Mouse (Mus musculus) testis, adult 2 months (tissue): Measurements from ENCODE around the gene Pip5k1a. TPM values are rescaled to one million over a fixed set of nuclear protein-coding genes. Genes with fewer than 3 reads are reported as not detected.

Experiments
- H3K27ac ChIP-seq: fragments of 200-500 bp; 2 replicates; pipeline ENCODE4 v1.5.1; 2012; ENCODE audit warnings: low read depth, low read length; ENCODE audit not compliant: control insufficient read depth, insufficient read depth
- H3K27me3 ChIP-seq: fragments of 200-500 bp; 2 replicates; pipeline ENCODE4 v1.6.1; 2012; ENCODE audit warnings: mild to moderate bottlenecking, low read length, moderate library complexity; ENCODE audit not compliant: control insufficient read depth, insufficient read depth
- H3K36me3 ChIP-seq: fragments of 200-500 bp; 2 replicates; pipeline ENCODE4 v1.6.1; 2012; ENCODE audit warnings: mild to moderate bottlenecking, low read length; ENCODE audit not compliant: control insufficient read depth, insufficient read depth
- H3K4me1 ChIP-seq: fragments of 200-500 bp; 2 replicates; pipeline ENCODE4 v1.6.1; 2012; ENCODE audit warnings: low read length; ENCODE audit not compliant: control insufficient read depth, insufficient read depth
- H3K4me3 ChIP-seq: fragments of 200-500 bp; 2 replicates; pipeline ENCODE4 v1.5.1; 2012; ENCODE audit warnings: low read depth, mild to moderate bottlenecking, low read length, moderate library complexity, mixed read lengths; ENCODE audit not compliant: control insufficient read depth
- CTCF ChIP-seq: fragments of 200-500 bp; IDR thresholded peaks from 2 replicates; pipeline ENCODE4 v1.5.1; 2012; ENCODE audit warnings: low read depth, mild to moderate bottlenecking, inconsistent platforms, low read length, moderate library complexity; ENCODE audit not compliant: control insufficient read depth, insufficient read depth, insufficient replicate concordance
- POLR2A ChIP-seq: fragments of 200-500 bp; IDR thresholded peaks from 2 replicates; pipeline ENCODE4 v1.6.1; 2012; ENCODE audit warnings: low read depth, mild to moderate bottlenecking, inconsistent platforms, low read length, moderate library complexity; ENCODE audit not compliant: control insufficient read depth
- polyA plus RNA-seq: library from polyadenylated mRNA; depleted of rRNA; stranded (reverse); fragments of >200 nt; gene quantifications from 2 replicates; pipeline ENCODE4 v1.2.3, GENCODE M21; 2012

The Pip5k1a gene
- polyA plus RNA-seq, 1 experiment: 17.8 TPM

GRCm38 (mm10) chr3:95052959-95053358, 53.8 kb downstream of the Pip5k1a start:
- no peaks in the 10 kb centered on the region for H3K27me3 ChIP-seq
- no peak overlapping the region for H3K27ac ChIP-seq
- H3K36me3 ChIP-seq: no peaks in the 10 kb centered on the region
- TF ChIP-seq POLR2A: no peak
- TF ChIP-seq CTCF: no peak
- H3K4me1 ChIP-seq: no peaks in the 10 kb centered on the region
- no peak overlapping the region for H3K4me3 ChIP-seq

- Histone ChIP-seq H3K4me3 (no peak overlapping the region), H3K4me1 (peaks cover 4% of the 10 kb centered on the region; the same call in 1 of the 2 replicates), H3K36me3 (no peaks in the 10 kb centered on the region), H3K27me3 (no peaks in the 10 kb centered on the region), H3K27ac (peak overlapping the region; percentile 40; the same call in 1 of the 2 replicates)
- no peak for TF ChIP-seq CTCF
- TF ChIP-seq POLR2A: no peak
Measured at GRCm38 (mm10) chr3:95047914-95048313, 58.8 kb downstream of the Pip5k1a start.

GRCm38 (mm10) chr3:95046462-95047057, 60.2 kb downstream of the Pip5k1a start:
- Histone ChIP-seq H3K27me3 (no peaks in the 10 kb centered on the region), H3K36me3 (no peaks in the 10 kb centered on the region), H3K27ac (peak overlapping the region; percentile 52), H3K4me1 (peaks cover 4% of the 10 kb centered on the region), H3K4me3 (no peak overlapping the region)
- no peak for TF ChIP-seq CTCF
- no peak for TF ChIP-seq POLR2A

GRCm38 (mm10) chr3:95043251-95043650, 63.5 kb downstream of the Pip5k1a start:
- H3K4me3 ChIP-seq: no peak overlapping the region
- H3K4me1 ChIP-seq: peaks cover 4% of the 10 kb centered on the region
- H3K36me3 ChIP-seq: no peaks in the 10 kb centered on the region
- no peaks in the 10 kb centered on the region for H3K27me3 ChIP-seq
- H3K27ac ChIP-seq: no peak overlapping the region
- no peak for TF ChIP-seq POLR2A
- no peak for TF ChIP-seq CTCF

GRCm38 (mm10) chr3:95042838-95043229, 63.9 kb downstream of the Pip5k1a start:
- TF ChIP-seq POLR2A (no peak), CTCF (no peak)
- H3K36me3 ChIP-seq: no peaks in the 10 kb centered on the region
- H3K27ac ChIP-seq: peak overlapping the region; percentile 61
- H3K4me1 ChIP-seq: peaks cover 4% of the 10 kb centered on the region
- H3K27me3 ChIP-seq: no peaks in the 10 kb centered on the region
- peak overlapping the region; percentile 90 for H3K4me3 ChIP-seq

GRCm38 (mm10) chr3:95042166-95042837, 64.4 kb downstream of the Pip5k1a start, which contains the start of gene Psmd4:
Gene Psmd4 (minus strand): TSS chr3:95042614.
- Histone ChIP-seq H3K27me3 (no peaks in the 10 kb centered on the region), H3K4me1 (peaks cover 4% of the 10 kb centered on the region), H3K27ac (peak within 1 kb of the TSS; percentile 61), H3K36me3 (no peaks in the 10 kb centered on the region), H3K4me3 (peak within 1 kb of the TSS; percentile 90)
- TF ChIP-seq CTCF (no peak), POLR2A (peak; percentile 97)

GRCm38 (mm10) chr3:95041625-95042024, 65.1 kb downstream of the Pip5k1a start:
- no peak overlapping the region for H3K27ac ChIP-seq
- no peaks in the 10 kb centered on the region for H3K27me3 ChIP-seq

More at GRCm38 (mm10) chr3:95041625-95042024, 65.1 kb downstream of the Pip5k1a start:
- no peak for TF ChIP-seq CTCF
- TF ChIP-seq POLR2A: no peak
- Histone ChIP-seq H3K36me3 (no peaks in the 10 kb centered on the region), H3K4me1 (peaks cover 2% of the 10 kb centered on the region), H3K4me3 (peak overlapping the region; percentile 90; the same call in 1 of the 2 replicates)
